Mouse (Mus musculus): ENCODE measurements around the gene Tsks.

GRCm38 (mm10) chr7:44964990-44965389, 22.0 kb downstream of the Tsks start:
- TF ChIP-seq GATA1 (IDR thresholded peaks at IDR 0.05; ENCODE audit: borderline replicate concordance, low read length) (no peak), FLI1 (IDR thresholded peaks at IDR 0.05; ENCODE audit: low read length) (no peak)
